Mouse (Mus musculus): ENCODE measurements around the gene Aknad1. TPM values are rescaled to one million over a fixed set of nuclear protein-coding genes. Genes with fewer than 3 reads are reported as not detected.

Aknad1 gene
- polyA plus RNA-seq, 1 experiment, result 1.3 TPM

- Histone ChIP-seq H3K4me1 (ENCODE audit: control insufficient read depth, insufficient read depth, low read length) (peaks cover 3% of the 10 kb centered on the region; the same call in 1 of the 2 replicates), H3K27ac (ENCODE audit: control insufficient read depth, insufficient read depth, low read depth, low read length, poor library complexity) (no peak overlapping the region), H3K4me3 (replicated peaks; ENCODE audit: control insufficient read depth, low read depth, low read length) (no peak overlapping the region)
- WGBS, result 62% methylated on average over 2 of the region's 2 CpGs
- TF ChIP-seq CTCF (IDR thresholded peaks at IDR 0.05; ENCODE audit: control insufficient read depth, insufficient read depth, low read length), result no peak
Observed at GRCm38 (mm10) chr3:108755542-108755941, 16.1 kb downstream of the Aknad1 start.

- H3K4me1 ChIP-seq (ENCODE audit: control insufficient read depth, insufficient read depth, low read length), result peaks cover 3% of the 10 kb centered on the region; the same call in 1 of the 2 replicates
- H3K4me3 ChIP-seq (replicated peaks; ENCODE audit: control insufficient read depth, low read depth, low read length), result no peak overlapping the region
- WGBS, result 72% methylated on average over 1 of the region's 1 CpGs
- H3K27ac ChIP-seq (ENCODE audit: control insufficient read depth, insufficient read depth, low read depth, low read length, poor library complexity), result no peak overlapping the region
- no peak for TF ChIP-seq POLR2A (IDR thresholded peaks at IDR 0.05; ENCODE audit: borderline replicate concordance, control insufficient read depth, low read depth, low read length)
- no peak for TF ChIP-seq CTCF (IDR thresholded peaks at IDR 0.05; ENCODE audit: control insufficient read depth, insufficient read depth, low read length)
Observed at GRCm38 (mm10) chr3:108756131-108756530, 16.7 kb downstream of the Aknad1 start.

- Histone ChIP-seq H3K27ac (ENCODE audit: control insufficient read depth, insufficient read depth, low read depth, low read length, poor library complexity) (no peak overlapping the region), H3K4me3 (replicated peaks; ENCODE audit: control insufficient read depth, low read depth, low read length) (no peak overlapping the region), H3K4me1 (ENCODE audit: control insufficient read depth, insufficient read depth, low read length) (peaks cover 3% of the 10 kb centered on the region; the same call in 1 of the 2 replicates)
- TF ChIP-seq CTCF (IDR thresholded peaks at IDR 0.05; ENCODE audit: control insufficient read depth, insufficient read depth, low read length) (no peak), POLR2A (IDR thresholded peaks at IDR 0.05; ENCODE audit: borderline replicate concordance, control insufficient read depth, low read depth, low read length) (no peak)
- 80% methylated on average over 9 of the region's 9 CpGs for WGBS
Observed at GRCm38 (mm10) chr3:108757570-108757969, 18.1 kb downstream of the Aknad1 start.

GRCm38 (mm10) chr3:108759566-108760420 lies 20.3 kb downstream of the Aknad1 start:
- H3K4me3 ChIP-seq (replicated peaks; ENCODE audit: control insufficient read depth, low read depth, low read length), result no peak overlapping the region
- 86% methylated on average over 11 of the region's 11 CpGs for WGBS
- no peak overlapping the region for H3K27ac ChIP-seq (ENCODE audit: control insufficient read depth, insufficient read depth, low read depth, low read length, poor library complexity)
- no peak for TF ChIP-seq CTCF (IDR thresholded peaks at IDR 0.05; ENCODE audit: control insufficient read depth, insufficient read depth, low read length)
- no peak for TF ChIP-seq POLR2A (IDR thresholded peaks at IDR 0.05; ENCODE audit: borderline replicate concordance, control insufficient read depth, low read depth, low read length)
- no peaks in the 10 kb centered on the region for H3K4me1 ChIP-seq (ENCODE audit: control insufficient read depth, insufficient read depth, low read length)

- no peak for TF ChIP-seq CTCF (IDR thresholded peaks at IDR 0.05; ENCODE audit: control insufficient read depth, insufficient read depth, low read length)
- Histone ChIP-seq H3K27ac (ENCODE audit: control insufficient read depth, insufficient read depth, low read depth, low read length, poor library complexity) (no peak overlapping the region), H3K4me1 (ENCODE audit: control insufficient read depth, insufficient read depth, low read length) (no peaks in the 10 kb centered on the region), H3K4me3 (replicated peaks; ENCODE audit: control insufficient read depth, low read depth, low read length) (no peak overlapping the region)
- 64% methylated on average over 7 of the region's 7 CpGs for WGBS
Observed at GRCm38 (mm10) chr3:108762597-108763111, 23.2 kb downstream of the Aknad1 start.

GRCm38 (mm10) chr3:108763691-108764090 lies 24.2 kb downstream of the Aknad1 start:
- H3K4me3 ChIP-seq (replicated peaks; ENCODE audit: control insufficient read depth, low read depth, low read length), result no peak overlapping the region
- WGBS, result 80% methylated on average over 2 of the region's 2 CpGs
- H3K27ac ChIP-seq (ENCODE audit: control insufficient read depth, insufficient read depth, low read depth, low read length, poor library complexity), result no peak overlapping the region
- H3K4me1 ChIP-seq (ENCODE audit: control insufficient read depth, insufficient read depth, low read length), result no peaks in the 10 kb centered on the region
- TF ChIP-seq POLR2A (IDR thresholded peaks at IDR 0.05; ENCODE audit: borderline replicate concordance, control insufficient read depth, low read depth, low read length) (no peak), CTCF (IDR thresholded peaks at IDR 0.05; ENCODE audit: control insufficient read depth, insufficient read depth, low read length) (no peak)

GRCm38 (mm10) chr3:108764976-108765375 lies 25.5 kb downstream of the Aknad1 start:
- Histone ChIP-seq H3K4me1 (ENCODE audit: control insufficient read depth, insufficient read depth, low read length) (no peaks in the 10 kb centered on the region), H3K4me3 (replicated peaks; ENCODE audit: control insufficient read depth, low read depth, low read length) (no peak overlapping the region), H3K27ac (ENCODE audit: control insufficient read depth, insufficient read depth, low read depth, low read length, poor library complexity) (no peak overlapping the region)
- WGBS, result 35% methylated on average over 7 of the region's 7 CpGs
- TF ChIP-seq POLR2A (IDR thresholded peaks at IDR 0.05; ENCODE audit: borderline replicate concordance, control insufficient read depth, low read depth, low read length) (no peak), CTCF (IDR thresholded peaks at IDR 0.05; ENCODE audit: control insufficient read depth, insufficient read depth, low read length) (no peak)

GRCm38 (mm10) chr3:108765476-108765875 lies 26.0 kb downstream of the Aknad1 start:
- H3K4me1 ChIP-seq (ENCODE audit: control insufficient read depth, insufficient read depth, low read length), result no peaks in the 10 kb centered on the region
- no peak overlapping the region for H3K27ac ChIP-seq (ENCODE audit: control insufficient read depth, insufficient read depth, low read depth, low read length, poor library complexity)
- WGBS, result 87% methylated on average over 7 of the region's 7 CpGs
- TF ChIP-seq CTCF (IDR thresholded peaks at IDR 0.05; ENCODE audit: control insufficient read depth, insufficient read depth, low read length) (no peak), POLR2A (IDR thresholded peaks at IDR 0.05; ENCODE audit: borderline replicate concordance, control insufficient read depth, low read depth, low read length) (no peak)
- no peak overlapping the region for H3K4me3 ChIP-seq (replicated peaks; ENCODE audit: control insufficient read depth, low read depth, low read length)
